9 mouse cellular contexts compared by ENCODE assay signal in the genomic region with DNA sequence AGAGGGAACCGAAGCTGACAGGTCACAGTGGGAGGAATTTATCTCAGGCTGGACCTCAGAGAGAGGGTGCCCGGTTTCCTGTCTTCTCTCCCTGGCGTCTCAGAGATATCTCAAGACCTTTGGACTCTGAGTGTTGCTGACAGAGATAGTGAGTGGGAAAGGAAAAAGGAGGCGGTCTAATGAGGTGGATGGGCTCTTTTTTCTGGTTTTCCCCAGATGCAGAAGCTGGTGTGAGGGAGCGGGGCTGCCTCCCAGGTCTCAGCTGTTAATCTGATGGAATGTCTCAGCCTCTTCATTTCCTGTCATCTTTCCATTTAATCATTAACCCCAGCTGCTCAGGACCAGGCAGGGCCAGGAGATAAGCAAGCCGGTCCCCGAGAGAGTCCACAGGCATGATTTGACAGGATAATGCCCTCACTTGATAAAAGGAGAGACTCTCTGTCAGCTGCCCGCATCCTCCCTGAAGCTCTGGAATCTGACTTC.
DNase-seq lines count a peak whose midpoint lies in the region; ATAC-seq and TF ChIP-seq lines count a peak whose summit lies in the region.
"Had no signal": no experiment of that assay in that cellular context is flagged by ENCODE, and none has a peak within 500 bp of the region (broad histone marks: within the 10 kb centered on the region; RNA-seq: fewer than 3 reads in every experiment).

No protein-coding gene starts in this region.

- H3K9me3 ChIP-seq in G1E (replicated peaks): peaks cover 6% of the 10 kb centered on the region; the same call in 1 of the 2 replicates
- H3K9me3 ChIP-seq in liver, postnatal 0 days (ENCODE audit: low read length): no peaks in the 10 kb centered on the region

- DNase-seq in heart, adult 2 months: no peak
- no peak for DNase-seq in heart, adult 18-20 months
- DNase-seq in G1E (ENCODE audit: low spot score): peak; percentile 54
- DNase-seq in kidney, adult 11 months: peak; percentile 43
- DNase-seq in liver, postnatal 0 days: peak; percentile 43
- DNase-seq in left cerebral cortex, adult 18-20 months (ENCODE audit: low spot score in 2 of 2): no peak
- no peak for DNase-seq in cerebellum, adult 11 months
- DNase-seq: B cell, adult 2 months had no signal

- no peak for TF ChIP-seq CTCF in heart, adult 2 months (IDR thresholded peaks at IDR 0.05)
- TF ChIP-seq CTCF in G1E (IDR thresholded peaks at IDR 0.05; ENCODE audit: low read depth, low read length): no peak
- no peak for TF ChIP-seq CTCF in liver, postnatal 0 days (IDR thresholded peaks at IDR 0.05; ENCODE audit: low read depth)

- peaks cover 8% of the 10 kb centered on the region for H3K4me1 ChIP-seq in heart, adult 2 months (ENCODE audit: control insufficient read depth, insufficient read depth, low read length)
- peaks cover 83% of the 10 kb centered on the region for H3K4me1 ChIP-seq in G1E (ENCODE audit: insufficient read depth, low read depth, low read length)
- peaks cover 30% of the 10 kb centered on the region for H3K4me1 ChIP-seq in liver, postnatal 0 days (ENCODE audit: insufficient read depth)

- no peaks in the 10 kb centered on the region for H3K36me3 ChIP-seq in heart, adult 2 months (ENCODE audit: control insufficient read depth, insufficient read depth, low read length)
- H3K36me3 ChIP-seq in G1E (replicated peaks): no peaks in the 10 kb centered on the region
- no peaks in the 10 kb centered on the region for H3K36me3 ChIP-seq in liver, postnatal 0 days (replicated peaks; ENCODE audit: insufficient read depth, low read length)

- no peak overlapping the region; the same call in 1 of the 2 replicates for H3K27ac ChIP-seq in heart, adult 2 months
- H3K27ac ChIP-seq in liver, postnatal 0 days (ENCODE audit: low read depth): peak overlapping the region; percentile 55; the same call in 1 of the 2 replicates

- H3K9ac ChIP-seq in heart, adult 2 months (ENCODE audit: low read depth, low read length): 0 out of 2 replicates have a peak overlapping the region, but pooled peaks have one; percentile 28
- peak overlapping the region; percentile 18; the same call in 1 of the 2 replicates for H3K9ac ChIP-seq in liver, postnatal 0 days (replicated peaks)

- WGBS in heart, adult 2 months: 44% methylated on average over 8 of the region's 8 CpGs
- 24% methylated on average over 8 of the region's 8 CpGs for WGBS in liver, postnatal 0 days (ENCODE audit: insufficient replicate concordance)

- no peak overlapping the region for H3K4me3 ChIP-seq in heart, adult 2 months
- peak overlapping the region; percentile 70; the same call in 1 of the 2 replicates for H3K4me3 ChIP-seq in G1E (ENCODE audit: low read depth, low read length)
- peak overlapping the region; percentile 15 for H3K4me3 ChIP-seq in liver, postnatal 0 days (ENCODE audit: low read depth, low read length)

- TF ChIP-seq POLR2A in heart, adult 2 months (IDR thresholded peaks at IDR 0.05; ENCODE audit: insufficient read depth, low read depth, low read length): no peak

- no peaks in the 10 kb centered on the region for H3K79me2 ChIP-seq in heart, adult 2 months (replicated peaks; ENCODE audit: control insufficient read depth, insufficient read depth, low read length)

- peak overlapping the region; percentile 56 for H3K4me2 ChIP-seq in liver, postnatal 0 days (ENCODE audit: low read depth, low read length)

- intact Hi-C loops in heart, adult 2 months (cut with DNase I): loop anchor here (2.0 kb wide), 1 partner anchor 51 kb away; no protein-coding TSS in a partner anchor

- TF ChIP-seq EP300 in heart, adult 2 months (IDR thresholded peaks at IDR 0.05; ENCODE audit: insufficient read depth, low read depth, low read length): no peak
- TF ChIP-seq EP300 in liver, postnatal 0 days (IDR thresholded peaks at IDR 0.05; ENCODE audit: low read depth): peak; percentile 82

- H3K27me3 ChIP-seq in heart, adult 2 months (ENCODE audit: control insufficient read depth, insufficient read depth, low read length): no peaks in the 10 kb centered on the region
- H3K27me3 ChIP-seq in G1E (ENCODE audit: insufficient read depth, low read length): no peaks in the 10 kb centered on the region; the same call in 1 of the 2 replicates
- H3K27me3 ChIP-seq in liver, postnatal 0 days (ENCODE audit: insufficient read depth, low read length): no peaks in the 10 kb centered on the region

- peak; percentile 87 for ATAC-seq in G1E (ENCODE audit: extremely low read depth, insufficient number of reproducible peaks, low FRiP score, poor library complexity, severe bottlenecking)
- peak; percentile 65 for ATAC-seq in liver, postnatal 0 days
- ATAC-seq in granulocyte monocyte progenitor cell, adult 5-6 weeks (replicated peaks; ENCODE audit: poor library complexity, severe bottlenecking): no peak

Comparison
In these comparisons a context has a peak if more than half of its experiments do, and no peak if none do; other contexts are left out.
1. DNase-seq: peak in G1E (single experiment), kidney, adult 11 months (single experiment) and liver, postnatal 0 days (single experiment); none in heart, adult 2 months (0 of 2), heart, adult 18-20 months (0 of 2), left cerebral cortex, adult 18-20 months (0 of 2) and cerebellum, adult 11 months (single experiment).